ENCODE assay signal across 12 mouse cellular contexts in the genomic region with DNA sequence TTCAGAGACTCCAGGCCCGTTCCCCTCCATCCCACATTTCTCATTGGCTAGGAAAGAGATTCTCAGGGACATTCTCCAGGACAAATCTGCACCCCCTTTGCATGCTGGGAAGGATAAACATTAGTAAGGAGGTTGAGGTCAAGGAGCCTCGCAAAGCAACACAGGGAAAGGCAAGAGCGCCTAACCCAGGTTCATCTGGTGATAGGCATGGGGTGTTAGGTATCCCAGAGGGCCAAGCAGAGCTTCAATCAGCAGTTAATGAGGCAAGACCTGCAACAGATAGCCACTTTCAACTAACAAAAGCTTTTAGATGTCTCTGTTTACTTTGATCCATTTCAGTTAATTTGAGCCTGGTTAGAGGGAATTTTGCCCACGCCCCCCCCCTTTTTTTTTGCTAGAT.
"Had no signal": no experiment of that assay in that cellular context is flagged by ENCODE, and none has a peak within 500 bp of the region (broad histone marks: within the 10 kb centered on the region; RNA-seq: fewer than 3 reads in every experiment).

No protein-coding gene starts in this region.

- H3K4me1 ChIP-seq: intestine, embryonic 15.5 days; midbrain, embryonic 12.5 days; neural tube, embryonic 13.5 days had no signal

- H3K27me3 ChIP-seq: intestine, embryonic 15.5 days; lung, embryonic 15.5 days; midbrain, embryonic 12.5 days; neural tube, embryonic 13.5 days; stomach, embryonic 15.5 days had no signal

- H3K9ac ChIP-seq: intestine, embryonic 15.5 days; lung, embryonic 15.5 days; midbrain, embryonic 12.5 days; neural tube, embryonic 13.5 days; stomach, embryonic 15.5 days had no signal

- H3K4me3 ChIP-seq: intestine, embryonic 15.5 days; layer of hippocampus, adult 2 months; lung, embryonic 15.5 days; midbrain, embryonic 12.5 days; neural tube, embryonic 13.5 days; stomach, embryonic 15.5 days had no signal

- H3K27ac ChIP-seq: intestine, embryonic 15.5 days; layer of hippocampus, adult 2 months; lung, embryonic 15.5 days; midbrain, embryonic 12.5 days; neural tube, embryonic 13.5 days; stomach, embryonic 15.5 days had no signal

- H3K36me3 ChIP-seq: intestine, embryonic 15.5 days; lung, embryonic 15.5 days; midbrain, embryonic 12.5 days; neural tube, embryonic 13.5 days; stomach, embryonic 15.5 days had no signal

- ATAC-seq: intestine, embryonic 15.5 days; midbrain, embryonic 16.5 days had no signal

- H3K4me2 ChIP-seq: intestine, embryonic 15.5 days; liver, embryonic 11.5 days; lung, embryonic 15.5 days; midbrain, embryonic 12.5 days; neural tube, embryonic 13.5 days; stomach, embryonic 15.5 days had no signal

- H3K9me3 ChIP-seq: intestine, embryonic 15.5 days; lung, embryonic 15.5 days; midbrain, embryonic 12.5 days; neural tube, embryonic 13.5 days; stomach, embryonic 15.5 days had no signal

- DNase-seq: kidney, adult 9 months; kidney, postnatal 4 days; right cerebral cortex, postnatal 14 days; thymus, postnatal 36 days had no signal
